Mouse (Mus musculus) heart, adult 2 months (tissue): ENCODE data around the gene Ikzf2. TPM values are rescaled to one million over a fixed set of nuclear protein-coding genes. Genes with fewer than 3 reads are reported as not detected.

ENCODE experiments used
- DNase-seq, 2 experiments: peaks; one replicate each; pipeline ENCODE4 v3.0.0; 2021
- H3K27ac ChIP-seq: fragments of 200-600 bp; 2 replicates; pipeline ENCODE4 v1.8.1; 2022
- H3K27me3 ChIP-seq: fragments of 200-500 bp; 2 replicates; pipeline ENCODE4 v1.6.1; 2012; ENCODE audit warnings: mild to moderate bottlenecking, low read length, inconsistent platforms, mixed read lengths; ENCODE audit not compliant: control insufficient read depth, insufficient read depth
- H3K36me3 ChIP-seq: fragments of 200-500 bp; 2 replicates; pipeline ENCODE4 v1.6.1; 2012; ENCODE audit warnings: low read length, inconsistent platforms; ENCODE audit not compliant: control insufficient read depth, insufficient read depth
- H3K4me1 ChIP-seq: fragments of 200-500 bp; 2 replicates; pipeline ENCODE4 v1.6.1; 2011; ENCODE audit warnings: low read length; ENCODE audit not compliant: control insufficient read depth, insufficient read depth
- H3K4me3 ChIP-seq: fragments of 200-600 bp; 2 replicates; pipeline ENCODE4 v1.8.1; 2022
- H3K79me2 ChIP-seq: fragments of 200-500 bp; replicated peaks from 2 replicates; pipeline ENCODE4 v1.6.1; 2012; ENCODE audit warnings: mild to moderate bottlenecking, inconsistent platforms, low read length, moderate library complexity, mixed read lengths; ENCODE audit not compliant: control insufficient read depth, insufficient read depth
- H3K9ac ChIP-seq: fragments of 200-500 bp; 2 replicates; pipeline ENCODE4 v1.6.1; 2012; ENCODE audit warnings: low read depth, mild to moderate bottlenecking, control low read depth, inconsistent platforms, low read length, mixed read lengths
- CTCF ChIP-seq: fragments of 200-600 bp; IDR thresholded peaks from 2 replicates; pipeline ENCODE4 v1.8.1; 2022; ENCODE audit warnings: antibody characterized with exemption, mild to moderate bottlenecking, moderate library complexity
- EP300 ChIP-seq: fragments of 200-500 bp; IDR thresholded peaks from 2 replicates; pipeline ENCODE4 v1.6.1; 2011; ENCODE audit warnings: low read depth, low read length, control low read depth; ENCODE audit not compliant: insufficient read depth
- POLR2A ChIP-seq: fragments of 200-500 bp; IDR thresholded peaks from 2 replicates; pipeline ENCODE4 v1.6.1; 2011; ENCODE audit warnings: mild to moderate bottlenecking, low read depth, low read length, control low read depth; ENCODE audit not compliant: insufficient read depth
- WGBS: fragments of 180-500 bp; shearing (Covaris S2); methylation state at CpG from one replicate; pipeline ENCODE4 v1.1.7; 2018; 5-methylcytosine and 5-hydroxymethylcytosine counted together
- intact Hi-C: fragments of 180-260 bp; cut with DNase I; formaldehyde crosslinking; loops from one replicate; pipeline ENCODE4 v1.15.1; 2025
- polyA plus RNA-seq: library from polyadenylated mRNA; depleted of rRNA; stranded (reverse); fragments of >200 nt; gene quantifications from 2 replicates; pipeline ENCODE4 v1.2.3, GENCODE M21; 2012
- total RNA-seq, 2 experiments: library from RNA; stranded (reverse); gene quantifications; 2 replicates each; pipeline ENCODE4 v1.2.3; 2021

The Ikzf2 gene
- total and polyA plus RNA-seq, 3 experiments = 1.8 to 7.9 (median 6.1) TPM

DNA sequence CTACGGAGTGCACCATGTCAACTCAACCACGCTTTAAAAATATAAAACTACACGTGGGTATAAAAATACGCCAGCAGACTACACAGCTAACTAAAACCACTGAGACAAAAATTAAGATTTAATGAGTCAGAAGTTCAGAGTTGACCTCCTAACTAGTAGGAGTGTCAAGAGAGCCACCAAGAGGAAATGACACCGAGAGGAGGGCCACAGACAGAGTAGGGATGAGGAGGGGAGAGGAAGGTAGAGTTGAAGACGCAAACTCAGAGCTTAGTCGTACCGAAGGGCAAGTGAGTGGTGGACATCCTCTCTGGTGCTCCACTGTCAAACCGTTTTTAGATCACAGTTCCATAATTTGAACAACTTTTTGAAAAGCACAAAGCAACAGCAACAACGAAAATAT lies 154.0 kb downstream of the Ikzf2 start:
- no peak overlapping the region for H3K27ac ChIP-seq
- TF ChIP-seq POLR2A (no peak), EP300 (no peak), CTCF (no peak)
- H3K79me2 ChIP-seq = no peaks in the 10 kb centered on the region
- 83% methylated on average over 10 of the region's 10 CpGs for WGBS
- no peaks in the 10 kb centered on the region for H3K36me3 ChIP-seq
- intact Hi-C loops = no loop called here
- H3K4me1 ChIP-seq = no peaks in the 10 kb centered on the region
- H3K9ac ChIP-seq = no peak overlapping the region
- no peaks in the 10 kb centered on the region for H3K27me3 ChIP-seq
- no peak overlapping the region for H3K4me3 ChIP-seq
- DNase-seq = no peak

- H3K9ac ChIP-seq = no peak overlapping the region
- intact Hi-C loops = no loop called here
- WGBS = 34% methylated on average over 4 of the region's 4 CpGs
- no peaks in the 10 kb centered on the region for H3K4me1 ChIP-seq
- H3K4me3 ChIP-seq = no peak overlapping the region
- no peak for TF ChIP-seq EP300
- no peak for TF ChIP-seq POLR2A
- no peak for TF ChIP-seq CTCF
- no peaks in the 10 kb centered on the region for H3K79me2 ChIP-seq
- no peaks in the 10 kb centered on the region for H3K27me3 ChIP-seq
- no peak for DNase-seq
- no peak overlapping the region for H3K27ac ChIP-seq
- H3K36me3 ChIP-seq = no peaks in the 10 kb centered on the region
Measured at GRCm38 (mm10) chr1:69528696-69529095, 158.3 kb downstream of the Ikzf2 start.

GRCm38 (mm10) chr1:69521656-69522055 lies 165.4 kb downstream of the Ikzf2 start:
- Histone ChIP-seq H3K9ac (no peak overlapping the region), H3K36me3 (no peaks in the 10 kb centered on the region), H3K79me2 (no peaks in the 10 kb centered on the region), H3K4me3 (no peak overlapping the region), H3K4me1 (no peaks in the 10 kb centered on the region), H3K27me3 (no peaks in the 10 kb centered on the region), H3K27ac (no peak overlapping the region)
- no peak for TF ChIP-seq CTCF
- no peak for TF ChIP-seq POLR2A
- TF ChIP-seq EP300 = no peak
- intact Hi-C loops = no loop called here
- DNase-seq = no peak
- 90% methylated on average over 2 of the region's 2 CpGs for WGBS

GRCm38 (mm10) chr1:69519356-69519755 lies 167.7 kb downstream of the Ikzf2 start:
- 87% methylated on average over 4 of the region's 4 CpGs for WGBS
- no peak overlapping the region for H3K27ac ChIP-seq
- no peak for TF ChIP-seq POLR2A
- no peak for TF ChIP-seq CTCF
- TF ChIP-seq EP300 = no peak
- intact Hi-C loops = no loop called here
- no peak for DNase-seq
- H3K4me3 ChIP-seq = no peak overlapping the region
- no peaks in the 10 kb centered on the region for H3K4me1 ChIP-seq
- H3K9ac ChIP-seq = no peak overlapping the region
- no peaks in the 10 kb centered on the region for H3K36me3 ChIP-seq
- no peaks in the 10 kb centered on the region for H3K27me3 ChIP-seq
- H3K79me2 ChIP-seq = no peaks in the 10 kb centered on the region

DNA sequence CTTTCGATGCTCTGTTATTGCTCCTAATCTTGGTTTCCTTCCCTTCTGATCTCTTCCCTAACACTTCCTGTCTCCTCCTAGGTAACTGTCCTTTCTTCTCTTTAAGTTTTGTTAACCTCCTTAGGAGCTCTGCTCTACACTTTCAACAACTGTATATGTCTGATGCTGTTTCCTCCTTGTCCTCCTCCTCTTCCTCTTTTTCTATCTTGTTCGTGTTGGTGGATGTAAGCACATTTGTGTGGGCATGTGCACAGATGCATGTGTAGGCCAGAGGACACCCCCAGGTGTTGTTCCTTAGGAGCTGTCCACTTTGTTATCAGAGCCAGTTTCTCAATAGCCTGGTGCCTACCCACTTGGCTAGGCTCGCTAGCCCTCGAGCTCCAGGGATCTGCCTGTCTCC lies 169.0 kb downstream of the Ikzf2 start:
- Histone ChIP-seq H3K4me1 (no peaks in the 10 kb centered on the region), H3K36me3 (no peaks in the 10 kb centered on the region), H3K27me3 (no peaks in the 10 kb centered on the region), H3K27ac (no peak overlapping the region), H3K4me3 (no peak overlapping the region), H3K79me2 (no peaks in the 10 kb centered on the region), H3K9ac (no peak overlapping the region)
- intact Hi-C loops = no loop called here
- no peak for DNase-seq
- TF ChIP-seq CTCF = no peak
- TF ChIP-seq POLR2A = no peak
- TF ChIP-seq EP300 = no peak
- 53% methylated on average over 4 of the region's 4 CpGs for WGBS

GRCm38 (mm10) chr1:69516144-69516543 lies 170.9 kb downstream of the Ikzf2 start:
- no peak for TF ChIP-seq CTCF
- TF ChIP-seq POLR2A = no peak
- no peak for TF ChIP-seq EP300
- H3K4me1 ChIP-seq = no peaks in the 10 kb centered on the region
- no peak overlapping the region for H3K4me3 ChIP-seq
- H3K27ac ChIP-seq = no peak overlapping the region
- H3K27me3 ChIP-seq = no peaks in the 10 kb centered on the region
- H3K79me2 ChIP-seq = no peaks in the 10 kb centered on the region
- no peaks in the 10 kb centered on the region for H3K36me3 ChIP-seq
- intact Hi-C loops = no loop called here
- WGBS = 35% methylated on average over 5 of the region's 5 CpGs
- H3K9ac ChIP-seq = no peak overlapping the region
- DNase-seq = no peak
